Mouse (Mus musculus) C2C12 (cell line): Measurements from ENCODE around the gene Adam30. TPM values are rescaled to one million over a fixed set of nuclear protein-coding genes. Genes with fewer than 3 reads are reported as not detected.

Experiments
- H3K27me3 ChIP-seq: one replicate; pipeline ENCODE4 v1.6.1; 2011; ENCODE audit not compliant: control insufficient read depth, insufficient read depth, insufficient read length
- H3K36me3 ChIP-seq: one replicate; pipeline ENCODE4 v1.6.1; 2011; ENCODE audit not compliant: control insufficient read depth, insufficient read depth
- H3K4me3 ChIP-seq: one replicate; pipeline ENCODE4 v1.5.1; 2011; ENCODE audit warnings: mild to moderate bottlenecking, control low read depth; ENCODE audit not compliant: poor library complexity, insufficient read depth, severe bottlenecking
- H3K79me2 ChIP-seq: one replicate; pipeline ENCODE4 v1.6.1; 2011; ENCODE audit not compliant: control insufficient read depth, insufficient read depth
- H3K79me3 ChIP-seq: one replicate; pipeline ENCODE4 v1.6.1; 2011; ENCODE audit warnings: low read depth, control low read depth
- H3ac ChIP-seq: one replicate; pipeline ENCODE3; 2011; ENCODE audit warnings: low read depth; ENCODE audit not compliant: control insufficient read depth, insufficient read length
- CEBPB ChIP-seq: IDR thresholded peaks from one replicate; pipeline ENCODE4 v1.6.1; 2011; ENCODE audit warnings: low read depth, mild to moderate bottlenecking, control low read depth, moderate library complexity
- CTCF ChIP-seq: IDR thresholded peaks from one replicate; pipeline ENCODE4 v1.5.1; 2011; ENCODE audit not compliant: control insufficient read depth, insufficient read depth, insufficient read length
- FOSL1 ChIP-seq: IDR thresholded peaks from one replicate; pipeline ENCODE4 v1.8.0; 2011; ENCODE audit warnings: mild to moderate bottlenecking, low read length; ENCODE audit not compliant: poor library complexity, insufficient read depth, severe bottlenecking
- MAX ChIP-seq: IDR thresholded peaks from one replicate; pipeline ENCODE4 v1.6.1; 2011; ENCODE audit warnings: mild to moderate bottlenecking, control low read depth
- MYOD1 ChIP-seq: IDR thresholded peaks from one replicate; pipeline ENCODE4 v1.6.1; 2011; ENCODE audit warnings: low read depth; ENCODE audit not compliant: control insufficient read depth, insufficient read length
- MYOG ChIP-seq: IDR thresholded peaks from one replicate; pipeline ENCODE4 v1.6.1; 2011; ENCODE audit not compliant: control insufficient read depth, insufficient read length; ENCODE audit errors: extremely low read depth
- USF1 ChIP-seq: IDR thresholded peaks from one replicate; pipeline ENCODE4 v1.6.1; 2011; ENCODE audit warnings: low read depth, mild to moderate bottlenecking, control low read depth, moderate library complexity
- polyA plus RNA-seq: library from polyadenylated mRNA; unstranded; fragments of >200 nt; fragmentation: generic; extraction: Trizol; gene quantifications from one replicate; pipeline ENCODE4 v1.2.1, GENCODE M21; 2012; ENCODE audit warnings: missing spikeins

Adam30 gene
- polyA plus RNA-seq, 1 experiment = not detected

DNA sequence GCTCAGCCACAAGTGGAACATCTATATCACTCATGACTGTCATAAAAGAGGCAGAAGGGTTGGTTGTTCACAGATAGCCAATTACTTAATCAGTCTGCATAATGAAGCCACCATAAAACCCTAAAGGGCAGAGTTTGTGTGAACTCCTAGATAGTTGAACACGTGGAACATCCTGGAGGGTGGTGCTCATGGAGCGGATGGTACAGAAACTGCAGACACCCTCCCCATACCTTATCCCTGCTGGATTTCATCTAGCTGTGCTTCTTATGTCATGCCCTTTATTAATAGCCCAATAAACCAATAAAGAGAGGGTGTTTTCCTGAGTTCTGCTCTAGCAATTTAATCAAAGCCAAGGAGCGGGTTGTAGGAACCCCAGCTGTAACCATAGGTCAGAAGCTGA, 27.3 kb downstream of the Adam30 start:
- H3ac ChIP-seq = no peak overlapping the region
- no peaks in the 10 kb centered on the region for H3K36me3 ChIP-seq
- H3K79me2 ChIP-seq = no peaks in the 10 kb centered on the region
- peaks cover 5% of the 10 kb centered on the region for H3K27me3 ChIP-seq
- no peaks in the 10 kb centered on the region for H3K79me3 ChIP-seq
- no peak overlapping the region for H3K4me3 ChIP-seq
- TF ChIP-seq CEBPB (no peak), USF1 (no peak), MYOG (no peak), MAX (no peak), FOSL1 (no peak), CTCF (no peak), MYOD1 (no peak)

DNA sequence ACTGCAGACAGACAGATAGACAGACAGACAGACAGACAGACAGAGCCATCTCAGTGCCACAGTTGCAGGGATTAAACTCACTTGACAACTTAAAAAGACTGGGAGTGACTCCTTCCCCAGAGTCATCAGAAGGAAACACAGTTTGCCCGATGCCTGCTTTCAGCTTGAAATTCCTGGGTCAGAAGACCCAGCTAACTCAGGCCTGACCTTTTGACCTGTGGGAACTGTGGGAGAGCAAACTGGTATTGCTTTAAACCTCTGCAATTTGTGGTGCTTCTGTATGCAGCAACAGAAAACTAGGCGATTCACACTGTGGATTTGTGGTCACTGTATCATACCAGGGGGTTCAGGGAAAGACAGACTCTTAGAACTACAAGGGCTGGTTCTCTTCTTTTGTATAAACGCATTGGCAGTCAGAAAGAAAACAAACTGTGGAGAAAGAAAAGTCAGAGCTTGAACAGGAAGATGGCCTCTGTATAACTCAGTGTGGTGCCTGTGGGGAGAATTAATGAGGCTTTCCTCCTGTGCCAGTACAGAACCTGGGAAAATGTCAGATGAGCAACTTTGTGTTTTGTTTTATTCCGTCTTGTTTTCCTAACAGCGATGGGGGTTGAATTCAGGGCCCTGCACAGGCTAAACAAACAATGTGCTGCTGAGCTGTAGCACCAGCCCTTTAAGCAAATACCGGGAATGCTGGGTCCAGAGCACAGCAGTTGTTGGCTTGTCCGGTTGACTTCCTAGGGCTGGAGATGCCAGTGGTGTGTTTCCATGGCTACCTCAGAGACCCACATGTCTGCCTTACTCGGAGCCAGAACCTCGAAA, 37.5 kb downstream of the Adam30 start:
- Histone ChIP-seq H3K27me3 (peaks cover 6% of the 10 kb centered on the region), H3K79me3 (no peaks in the 10 kb centered on the region), H3K4me3 (no peak overlapping the region), H3K36me3 (no peaks in the 10 kb centered on the region), H3K79me2 (no peaks in the 10 kb centered on the region), H3ac (no peak overlapping the region)
- no peak for TF ChIP-seq MYOD1
- TF ChIP-seq FOSL1 = no peak
- TF ChIP-seq MAX = no peak
- TF ChIP-seq CEBPB = no peak

DNA sequence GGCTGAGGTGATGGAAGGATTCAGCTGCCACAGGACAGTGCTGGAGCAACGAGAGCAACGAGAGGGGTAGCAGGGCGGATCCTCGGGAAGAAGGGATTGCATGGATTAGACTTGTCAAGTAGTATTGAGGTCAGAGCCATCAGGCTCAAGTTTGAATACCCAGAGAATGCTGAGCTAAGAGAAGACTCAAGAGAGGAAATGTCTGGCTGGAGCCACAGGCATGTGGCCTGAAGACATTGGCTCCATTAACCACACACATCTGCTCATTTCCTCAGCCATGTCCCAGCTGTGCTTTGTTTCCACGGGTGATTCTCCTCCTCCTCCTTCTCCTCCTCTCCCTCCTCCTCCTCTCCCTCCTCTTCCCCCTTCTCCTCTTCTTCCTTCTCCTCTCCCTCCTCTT, 39.3 kb downstream of the Adam30 start:
- Histone ChIP-seq H3ac (no peak overlapping the region), H3K79me2 (no peaks in the 10 kb centered on the region), H3K36me3 (no peaks in the 10 kb centered on the region), H3K4me3 (no peak overlapping the region), H3K27me3 (peaks cover 10% of the 10 kb centered on the region), H3K79me3 (no peaks in the 10 kb centered on the region)
- TF ChIP-seq FOSL1 = no peak
- TF ChIP-seq CTCF = no peak
- TF ChIP-seq CEBPB = no peak
- TF ChIP-seq USF1 = no peak
- TF ChIP-seq MYOD1 = no peak
- no peak for TF ChIP-seq MYOG
- no peak for TF ChIP-seq MAX

DNA sequence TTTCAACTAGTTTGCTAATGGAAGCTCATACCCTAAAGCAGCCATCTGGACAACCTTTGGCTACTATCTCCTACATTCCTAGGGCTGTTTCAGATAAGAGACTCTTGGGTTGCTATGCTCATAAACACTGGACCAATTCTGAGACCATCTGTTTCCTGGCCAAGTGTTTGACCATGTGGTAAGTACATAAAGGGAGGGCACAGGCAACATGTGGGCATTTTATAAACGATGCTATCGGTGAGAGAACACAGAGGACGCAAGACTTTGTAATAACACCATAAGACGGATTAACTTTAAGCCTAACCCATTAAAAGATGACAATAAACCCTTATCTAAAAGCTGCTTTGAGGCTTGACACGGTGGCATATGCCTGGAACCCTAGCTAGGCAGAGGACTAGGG, 42.9 kb downstream of the Adam30 start:
- Histone ChIP-seq H3K27me3 (peaks cover 10% of the 10 kb centered on the region), H3K79me3 (no peaks in the 10 kb centered on the region), H3K79me2 (no peaks in the 10 kb centered on the region), H3K36me3 (no peaks in the 10 kb centered on the region), H3K4me3 (no peak overlapping the region), H3ac (no peak overlapping the region)
- TF ChIP-seq MYOD1 (no peak), USF1 (no peak), CEBPB (no peak), CTCF (no peak), MYOG (no peak), MAX (no peak), FOSL1 (no peak)

DNA sequence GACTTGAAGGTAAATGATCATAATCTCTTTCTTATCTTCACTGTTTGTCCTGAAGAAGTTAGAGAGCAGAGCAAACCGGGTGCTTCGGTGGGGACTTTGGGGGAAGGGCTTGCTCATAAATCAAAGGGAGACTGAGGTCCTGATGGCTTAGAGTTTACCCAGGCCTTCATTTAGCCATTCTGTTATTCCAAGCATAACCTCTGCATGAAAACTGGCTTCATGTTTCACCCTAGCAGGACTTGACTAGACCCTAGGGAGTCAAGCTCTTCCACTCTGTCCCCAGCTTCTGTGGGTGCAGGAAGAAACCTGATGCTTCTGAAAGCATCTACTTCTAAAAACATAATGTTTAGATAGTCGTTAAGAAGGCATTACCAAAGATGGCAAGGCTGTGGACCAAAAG, 46.5 kb downstream of the Adam30 start:
- H3K79me3 ChIP-seq = no peaks in the 10 kb centered on the region
- H3ac ChIP-seq = no peak overlapping the region
- peaks cover 4% of the 10 kb centered on the region for H3K27me3 ChIP-seq
- no peaks in the 10 kb centered on the region for H3K79me2 ChIP-seq
- no peaks in the 10 kb centered on the region for H3K36me3 ChIP-seq
- TF ChIP-seq FOSL1 (no peak), CEBPB (no peak), MYOD1 (no peak), USF1 (no peak), MYOG (no peak), MAX (no peak), CTCF (no peak)
- H3K4me3 ChIP-seq = no peak overlapping the region
